Mouse (Mus musculus) myocyte (in vitro differentiated cells): ENCODE data around the gene Tob1.

Experiments
- CEBPB ChIP-seq: IDR thresholded peaks from 2 replicates; pipeline ENCODE4 v1.6.1; 2011; ENCODE audit warnings: mild to moderate bottlenecking, moderate library complexity; ENCODE audit not compliant: poor library complexity, insufficient read depth, severe bottlenecking
- MYOD1 ChIP-seq, 3 experiments: IDR thresholded peaks; one replicate each; pipeline ENCODE4 v1.6.1; 2011; ENCODE audit warnings: control low read depth in 2 of 3, low read depth in 2 of 3, mild to moderate bottlenecking in 2 of 3, moderate library complexity in 1 of 3; ENCODE audit not compliant: insufficient read length in 2 of 3, control insufficient read depth in 1 of 3
- MYOG ChIP-seq, 3 experiments: IDR thresholded peaks; one replicate each; pipeline ENCODE4 v1.6.1; 2011; ENCODE audit warnings: control low read depth in 2 of 3, low read depth in 2 of 3, mild to moderate bottlenecking in 2 of 3; ENCODE audit not compliant: insufficient read length in 2 of 3, control insufficient read depth in 1 of 3, insufficient read depth in 1 of 3
- POLR2A ChIP-seq: IDR thresholded peaks from one replicate; pipeline ENCODE4 v1.6.1; 2011; ENCODE audit warnings: low read depth, mild to moderate bottlenecking, control low read depth, moderate library complexity; ENCODE audit not compliant: insufficient read length

- TF ChIP-seq POLR2A (no peak), CEBPB (no peak), MYOD1 (IDR thresholded peaks at IDR 0.05; ENCODE audit: control insufficient read depth in 1 of 3, insufficient read length in 2 of 3, low read depth in 2 of 3) (no peak), MYOG (IDR thresholded peaks at IDR 0.05; ENCODE audit: control insufficient read depth in 1 of 3, insufficient read depth in 1 of 3, insufficient read length in 2 of 3, low read depth in 2 of 3) (no peak)
Measured at GRCm38 (mm10) chr11:94230244-94230643, 19.0 kb downstream of the Tob1 start.
